Mouse (Mus musculus) brain, embryonic 14.5 days (tissue): ENCODE data around the gene Olfr543. TPM values are rescaled to one million over a fixed set of nuclear protein-coding genes. Genes with fewer than 3 reads are reported as not detected.
"Not testable (repeated sequence)": the region's sequence is repeated elsewhere in the genome, so short reads cannot be mapped to it uniquely, and the experiment has no call there.

Source experiments
- DNase-seq: peaks from one replicate; pipeline ENCODE4 v3.0.0-alpha.2; 2011; ENCODE audit warnings: low read depth
- CTCF ChIP-seq: fragments of 200-500 bp; IDR thresholded peaks from 2 replicates; pipeline ENCODE4 v1.5.1; 2012; ENCODE audit warnings: inconsistent platforms, mild to moderate bottlenecking, moderate library complexity, borderline replicate concordance; ENCODE audit not compliant: insufficient read depth, insufficient read length; ENCODE audit errors: extremely low read depth
- POLR2A ChIP-seq: fragments of 200-500 bp; IDR thresholded peaks from 2 replicates; pipeline ENCODE4 v1.6.1; 2012; ENCODE audit warnings: mild to moderate bottlenecking, inconsistent platforms, borderline replicate concordance; ENCODE audit not compliant: poor library complexity, insufficient read depth, insufficient read length, severe bottlenecking; ENCODE audit errors: extremely low read depth
- polyA plus RNA-seq: library from polyadenylated mRNA; depleted of rRNA; stranded (reverse); fragments of >200 nt; gene quantifications from 2 replicates; pipeline ENCODE4 v1.2.3, GENCODE M21; 2012

Gene Olfr543
- polyA plus RNA-seq, 1 experiment, result not detected

- TF ChIP-seq POLR2A, result no peak
- no peak for TF ChIP-seq CTCF
- DNase-seq, result no peak
Observed at GRCm38 (mm10) chr7:102499473-102499872, 18.0 kb upstream of the Olfr543 start, which contains the start of gene Olfr545. TSS of gene Olfr545 (minus strand) at chr7:102499573.

- DNase-seq, result not testable (repeated sequence)
Observed at GRCm38 (mm10) chr7:102494416-102494815, 12.9 kb upstream of the Olfr543 start.

- TF ChIP-seq POLR2A, result no peak
- no peak for TF ChIP-seq CTCF
- no peak for DNase-seq
Observed at GRCm38 (mm10) chr7:102488161-102488560, 6.7 kb upstream of the Olfr543 start, which contains the start of gene Olfr544. TSS of gene Olfr544 (minus strand) at chr7:102488313.

- TF ChIP-seq POLR2A (no peak), CTCF (no peak)
Observed at GRCm38 (mm10) chr7:102486105-102486504, 4.6 kb upstream of the Olfr543 start.

GRCm38 (mm10) chr7:102484766-102485165 is 3.3 kb upstream of the Olfr543 start:
- not testable (repeated sequence) for DNase-seq

More at GRCm38 (mm10) chr7:102486105-102486504, 4.6 kb upstream of the Olfr543 start:
- DNase-seq, result no peak

GRCm38 (mm10) chr7:102483665-102484064 is 2.2 kb upstream of the Olfr543 start:
- TF ChIP-seq POLR2A (no peak), CTCF (no peak)
- no peak for DNase-seq

- no peak for TF ChIP-seq CTCF
- TF ChIP-seq POLR2A, result no peak
- no peak for DNase-seq
Observed at GRCm38 (mm10) chr7:102480821-102481220, 658 bp downstream of the Olfr543 start.

- no peak for DNase-seq
- no peak for TF ChIP-seq POLR2A
- TF ChIP-seq CTCF, result no peak
Observed at GRCm38 (mm10) chr7:102479368-102480078, 2.0 kb downstream of the Olfr543 start.

- TF ChIP-seq POLR2A (no peak), CTCF (no peak)
- DNase-seq, result no peak
Observed at GRCm38 (mm10) chr7:102478926-102479325, 2.6 kb downstream of the Olfr543 start.

- TF ChIP-seq CTCF (no peak), POLR2A (no peak)
- no peak for DNase-seq
Observed at GRCm38 (mm10) chr7:102478425-102478824, 3.1 kb downstream of the Olfr543 start.

- TF ChIP-seq CTCF (peak; percentile 15; the same call in 1 of the 2 replicates), POLR2A (no peak)
- peak; percentile 9 for DNase-seq
Observed at GRCm38 (mm10) chr7:102477377-102477776, 4.1 kb downstream of the Olfr543 start.

GRCm38 (mm10) chr7:102476601-102477000 is 4.9 kb downstream of the Olfr543 start:
- TF ChIP-seq POLR2A (no peak), CTCF (no peak)
- DNase-seq, result no peak
